Mouse (Mus musculus): ENCODE results near the gene Rflna.

- TF ChIP-seq EP300 (IDR thresholded peaks at IDR 0.05; ENCODE audit: low read depth) = no peak
- no peak for TF ChIP-seq CTCF (IDR thresholded peaks at IDR 0.05; ENCODE audit: low read depth)
These were observed 25.4 kb downstream of the Rflna start for GRCm38 (mm10) chr5:125028371-125028770.
